Mouse (Mus musculus) frontal cortex, postnatal 36 days (tissue): ENCODE measurements around the gene Pibf1.

Experiments
- DNase-seq, 2 experiments: peaks; one replicate each; pipeline ENCODE4 v3.0.0; 2022; ENCODE audit warnings: low spot score in 2 of 2

Pibf1 gene

GRCm38 (mm10) chr14:99141786-99142633 lies 42.8 kb downstream of the Pibf1 start:
- DNase-seq: peak; percentile 78

- no peak for DNase-seq
Observed at GRCm38 (mm10) chr14:99146841-99147240, 47.6 kb downstream of the Pibf1 start.

GRCm38 (mm10) chr14:99152683-99153082 lies 53.5 kb downstream of the Pibf1 start:
- DNase-seq: no peak

GRCm38 (mm10) chr14:99159940-99160339 lies 60.7 kb downstream of the Pibf1 start:
- no peak for DNase-seq

- no peak for DNase-seq
Observed at GRCm38 (mm10) chr14:99163051-99163450, 63.8 kb downstream of the Pibf1 start.

- no peak for DNase-seq
Observed at GRCm38 (mm10) chr14:99174138-99174745, 75.0 kb downstream of the Pibf1 start.

GRCm38 (mm10) chr14:99176559-99176958 lies 77.3 kb downstream of the Pibf1 start:
- DNase-seq: no peak

- no peak for DNase-seq
Observed at GRCm38 (mm10) chr14:99190153-99190790, 91.0 kb downstream of the Pibf1 start.

- DNase-seq: no peak
Observed at GRCm38 (mm10) chr14:99205865-99206264, 106.6 kb downstream of the Pibf1 start.

GRCm38 (mm10) chr14:99206591-99206990 lies 107.4 kb downstream of the Pibf1 start:
- no peak for DNase-seq

GRCm38 (mm10) chr14:99210431-99210830 lies 111.2 kb downstream of the Pibf1 start:
- DNase-seq: peak in 1 of 2 experiments; percentile 10

GRCm38 (mm10) chr14:99218396-99219012 lies 119.3 kb downstream of the Pibf1 start:
- no peak for DNase-seq

- DNase-seq: peak in 1 of 2 experiments; percentile 13
Observed at GRCm38 (mm10) chr14:99219757-99220171, 120.5 kb downstream of the Pibf1 start.

GRCm38 (mm10) chr14:99225929-99226328 lies 126.7 kb downstream of the Pibf1 start:
- no peak for DNase-seq

- DNase-seq: no peak
Observed at GRCm38 (mm10) chr14:99229071-99229780, 130.0 kb downstream of the Pibf1 start.

GRCm38 (mm10) chr14:99233056-99233455 lies 133.8 kb downstream of the Pibf1 start:
- no peak for DNase-seq

GRCm38 (mm10) chr14:99237115-99237514 lies 137.9 kb downstream of the Pibf1 start:
- no peak for DNase-seq

- no peak for DNase-seq
Observed at GRCm38 (mm10) chr14:99240563-99240962, 141.3 kb downstream of the Pibf1 start.

- DNase-seq: no peak
Observed at GRCm38 (mm10) chr14:99244508-99244907, 145.3 kb downstream of the Pibf1 start.

GRCm38 (mm10) chr14:99262026-99262425 lies 162.8 kb downstream of the Pibf1 start:
- no peak for DNase-seq

- DNase-seq: no peak
Observed at GRCm38 (mm10) chr14:99263816-99264215, 164.6 kb downstream of the Pibf1 start.

- DNase-seq: no peak
Observed at GRCm38 (mm10) chr14:99265791-99266190, 166.6 kb downstream of the Pibf1 start.
